Comparison of ENCODE assay signal across 17 mouse cellular contexts in genomic region chr10:119211251-119211650, GRCm38 (mm10).
"Had no signal": no experiment of that assay in that cellular context is flagged by ENCODE, and none has a peak within 500 bp of the region (broad histone marks: within the 10 kb centered on the region; RNA-seq: fewer than 3 reads in every experiment).

No protein-coding gene starts in this region.

- H3K4me2 ChIP-seq: liver, embryonic 13.5 days; liver, embryonic 15.5 days; lung, embryonic 15.5 days; neural tube, embryonic 12.5 days; stomach, embryonic 15.5 days had no signal

- H3K9ac ChIP-seq: liver, embryonic 13.5 days; liver, embryonic 15.5 days; liver, postnatal 0 days; lung, embryonic 15.5 days; neural tube, embryonic 12.5 days; stomach, embryonic 15.5 days had no signal

- ATAC-seq: liver, postnatal 0 days; lung, postnatal 0 days had no signal

- H3K27me3 ChIP-seq: liver, embryonic 13.5 days; liver, embryonic 15.5 days; lung, embryonic 15.5 days; megakaryocyte, embryonic 14.5 days; neural tube, embryonic 12.5 days; stomach, embryonic 15.5 days had no signal

- DNase-seq: liver, embryonic 13.5 days; liver, postnatal 0 days; lung, adult 2 months; lung, postnatal 14 days; lung, postnatal 36 days; right cerebral cortex, postnatal 14 days; thymus, adult 2 months; thymus, postnatal 25 days; thymus, postnatal 4 days had no signal

- H3K27ac ChIP-seq: liver, embryonic 13.5 days; liver, embryonic 15.5 days; lung, embryonic 15.5 days; macrophage; neural tube, embryonic 12.5 days; stomach, embryonic 15.5 days; stomach, postnatal 0 days had no signal

- H3K9me3 ChIP-seq: liver, embryonic 13.5 days; liver, embryonic 15.5 days; lung, embryonic 15.5 days; megakaryocyte, embryonic 14.5 days; neural tube, embryonic 12.5 days; stomach, embryonic 15.5 days had no signal

- H3K4me3 ChIP-seq: liver, embryonic 13.5 days; liver, embryonic 15.5 days; lung, embryonic 15.5 days; megakaryocyte, embryonic 14.5 days; neural tube, embryonic 12.5 days; stomach, embryonic 15.5 days had no signal

- H3K4me1 ChIP-seq: liver, embryonic 13.5 days; liver, embryonic 15.5 days; lung, embryonic 15.5 days; megakaryocyte, embryonic 14.5 days; neural tube, embryonic 12.5 days; stomach, embryonic 15.5 days had no signal
